Mouse (Mus musculus) kidney, postnatal 0 days (tissue): ENCODE measurements around the gene Immp2l. TPM values are rescaled to one million over a fixed set of nuclear protein-coding genes. Genes with fewer than 3 reads are reported as not detected.

ENCODE experiments used
- ATAC-seq: fragments of 200-750 bp; cut with Nextera tagmentation; replicated peaks from 2 replicates; pipeline ENCODE4 v1.8.0; 2017; ENCODE audit warnings: low read depth, moderate number of reproducible peaks, moderate TSS enrichment, moderate library complexity; ENCODE audit not compliant: low FRiP score
- DNase-seq: peaks from one replicate; pipeline ENCODE4 v3.0.0-alpha.2; 2016; ENCODE audit warnings: low spot score
- H3K27ac ChIP-seq: fragments of 300-500 bp; sonication (generic); 2 replicates; pipeline ENCODE4 v1.5.1; 2014; ENCODE audit warnings: mild to moderate bottlenecking
- H3K27me3 ChIP-seq: fragments of 300-500 bp; sonication (generic); 2 replicates; pipeline ENCODE4 v1.6.1; 2014; ENCODE audit warnings: low read length, mixed read lengths; ENCODE audit not compliant: insufficient read depth
- H3K36me3 ChIP-seq: fragments of 300-500 bp; sonication (generic); 2 replicates; pipeline ENCODE4 v1.6.1; 2014; ENCODE audit warnings: low read length, mixed read lengths; ENCODE audit not compliant: insufficient read depth
- H3K4me1 ChIP-seq: fragments of 300-500 bp; sonication (generic); replicated peaks from 2 replicates; pipeline ENCODE4 v1.6.1; 2014; ENCODE audit warnings: antibody characterized with exemption, low read length, mixed read lengths; ENCODE audit not compliant: insufficient read depth
- H3K4me2 ChIP-seq: fragments of 300-500 bp; sonication (generic); 2 replicates; pipeline ENCODE4 v1.6.1; 2014; ENCODE audit warnings: mild to moderate bottlenecking, low read length, moderate library complexity, mixed read lengths
- H3K4me3 ChIP-seq: fragments of 300-500 bp; sonication (generic); replicated peaks from 2 replicates; pipeline ENCODE4 v1.5.1; 2014; ENCODE audit warnings: low read depth, low read length
- H3K9ac ChIP-seq: fragments of 300-500 bp; sonication (generic); 2 replicates; pipeline ENCODE4 v1.6.1; 2014; ENCODE audit warnings: low read depth, low read length
- H3K9me3 ChIP-seq: fragments of 300-500 bp; sonication (generic); replicated peaks from 2 replicates; pipeline ENCODE4 v1.6.1; 2016; ENCODE audit warnings: low read length, inconsistent platforms, mixed read lengths
- CTCF ChIP-seq: IDR thresholded peaks from 2 replicates; pipeline ENCODE4 v1.5.1; 2016; ENCODE audit warnings: antibody characterized with exemption, low read depth, mild to moderate bottlenecking, moderate library complexity
- WGBS: fragments of 180-500 bp; shearing (Covaris S2); extraction: QIAGEN DNeasy Blood & Tissue Kit; methylation state at CpG from one replicate; pipeline ENCODE4 v1.1.7; 2014; 5-methylcytosine and 5-hydroxymethylcytosine counted together
- polyA plus RNA-seq: library from polyadenylated mRNA; unstranded; fragments of >200 nt; fragmentation: Nextera tagmentation; extraction: Ambion mirVana; gene quantifications from 2 replicates; pipeline ENCODE4 v1.2.1, GENCODE M21; 2015

The Immp2l gene
- polyA plus RNA-seq, 1 experiment from 2014 or later = 8.7 TPM

DNA sequence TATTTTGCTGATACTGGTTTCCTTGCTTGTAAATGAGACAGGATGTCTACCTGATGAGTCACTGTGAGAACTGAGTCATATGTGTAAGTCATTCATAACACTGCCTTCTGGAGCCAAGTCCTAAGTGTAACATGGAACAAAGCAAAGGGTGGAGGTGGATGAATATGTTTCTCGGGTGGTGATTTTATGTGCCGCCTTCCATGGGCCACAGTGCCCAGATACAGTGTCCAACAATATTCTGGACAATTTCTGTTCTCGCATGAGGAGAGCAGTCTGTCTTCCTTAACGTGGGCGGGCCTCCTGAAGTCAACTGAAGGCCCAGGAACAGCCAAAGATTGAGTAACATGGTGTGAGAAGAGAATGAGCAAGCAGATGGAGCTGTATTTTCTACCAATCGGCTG, 926.0 kb downstream of the Immp2l start:
- Histone ChIP-seq H3K4me1 (no peaks in the 10 kb centered on the region), H3K4me3 (no peak overlapping the region), H3K27ac (no peak overlapping the region), H3K9me3 (no peaks in the 10 kb centered on the region), H3K4me2 (no peak overlapping the region), H3K27me3 (no peaks in the 10 kb centered on the region), H3K9ac (no peak overlapping the region), H3K36me3 (no peaks in the 10 kb centered on the region)
- DNase-seq = no peak
- TF ChIP-seq CTCF = no peak
- ATAC-seq = no peak
- WGBS = 88% methylated on average over 6 of the region's 6 CpGs

DNA sequence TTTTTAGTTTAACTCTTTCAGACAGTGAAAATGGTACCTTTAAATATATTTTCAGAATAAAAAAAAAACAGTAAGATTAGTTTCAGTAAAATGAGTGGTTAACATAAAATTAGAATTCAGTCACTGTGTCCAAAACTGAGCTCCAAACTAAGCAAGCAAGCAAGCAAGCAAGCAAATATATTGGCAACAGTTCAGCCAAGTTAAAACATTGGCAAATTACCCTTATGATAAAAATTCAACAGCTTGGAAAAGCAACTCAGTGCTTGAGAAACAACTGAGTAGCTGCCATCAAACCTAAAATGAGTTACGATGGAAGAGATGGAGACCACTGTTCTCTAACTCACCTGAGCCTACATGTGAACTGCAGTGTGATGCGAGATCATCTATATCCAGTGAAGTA, 926.8 kb downstream of the Immp2l start:
- Histone ChIP-seq H3K9me3 (no peaks in the 10 kb centered on the region), H3K27me3 (no peaks in the 10 kb centered on the region), H3K9ac (no peak overlapping the region), H3K4me1 (no peaks in the 10 kb centered on the region), H3K36me3 (no peaks in the 10 kb centered on the region), H3K27ac (no peak overlapping the region), H3K4me2 (no peak overlapping the region), H3K4me3 (no peak overlapping the region)
- WGBS = 88% methylated on average over 2 of the region's 2 CpGs
- no peak for ATAC-seq
- TF ChIP-seq CTCF = no peak
- DNase-seq = no peak

DNA sequence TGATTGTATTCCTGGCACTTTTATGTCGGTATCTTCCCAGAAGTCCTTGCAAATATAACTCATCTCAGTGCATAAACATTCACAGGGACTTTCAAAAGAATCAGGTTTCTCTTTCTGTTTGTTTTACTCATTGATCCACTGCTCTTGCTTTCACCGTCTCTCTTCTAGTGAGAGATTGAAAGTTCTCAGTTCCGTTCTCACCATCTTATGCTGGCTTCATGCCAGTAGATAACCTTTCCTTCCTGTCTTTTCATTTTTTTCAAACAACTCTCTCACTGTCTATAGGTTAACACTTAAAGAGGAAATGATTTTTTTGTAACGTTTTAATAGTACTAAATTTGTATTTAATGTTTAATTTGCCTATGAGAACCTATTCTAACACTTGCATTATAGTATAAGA, 937.1 kb downstream of the Immp2l start:
- Histone ChIP-seq H3K4me2 (no peak overlapping the region), H3K27ac (no peak overlapping the region), H3K4me3 (no peak overlapping the region), H3K9me3 (no peaks in the 10 kb centered on the region), H3K36me3 (no peaks in the 10 kb centered on the region), H3K9ac (no peak overlapping the region), H3K4me1 (no peaks in the 10 kb centered on the region), H3K27me3 (no peaks in the 10 kb centered on the region)
- no peak for TF ChIP-seq CTCF
- peak; percentile 5 for DNase-seq
- no peak for ATAC-seq
- 12% methylated on average over 4 of the region's 4 CpGs for WGBS

DNA sequence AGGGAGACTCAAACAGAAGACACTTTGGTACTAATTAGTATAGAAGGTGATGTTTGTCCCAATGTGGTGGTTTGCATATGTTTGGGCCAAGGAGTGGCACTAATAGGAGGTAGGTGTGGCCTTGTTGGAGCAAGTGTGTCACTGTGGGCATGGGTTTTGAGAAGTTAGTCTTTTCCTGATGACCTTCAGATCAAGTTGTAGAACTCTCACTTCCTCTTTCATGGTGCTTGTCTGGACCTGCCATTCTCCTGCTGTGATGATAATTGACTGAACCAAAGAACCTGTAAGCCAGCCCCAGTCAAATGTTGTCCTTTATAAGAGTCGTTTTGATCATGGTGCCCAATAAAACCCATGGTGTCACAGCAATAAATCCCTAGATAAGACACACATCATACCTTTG, 967.5 kb downstream of the Immp2l start:
- H3K9me3 ChIP-seq = no peaks in the 10 kb centered on the region
- H3K4me2 ChIP-seq = no peak overlapping the region
- ATAC-seq = no peak
- 74% methylated on average over 1 of the region's 1 CpGs for WGBS
- H3K27me3 ChIP-seq = no peaks in the 10 kb centered on the region
- no peak overlapping the region for H3K27ac ChIP-seq
- H3K4me3 ChIP-seq = no peak overlapping the region
- no peaks in the 10 kb centered on the region for H3K36me3 ChIP-seq
- H3K9ac ChIP-seq = no peak overlapping the region
- no peak for TF ChIP-seq CTCF
- no peak for DNase-seq
- no peaks in the 10 kb centered on the region for H3K4me1 ChIP-seq
